Mouse (Mus musculus): ENCODE measurements around the gene Kcmf1. TPM values are rescaled to one million over a fixed set of nuclear protein-coding genes. Genes with fewer than 3 reads are reported as not detected.

Gene Kcmf1
- polyA plus RNA-seq, 1 experiment from 2014 or later: 38.1 TPM

DNA sequence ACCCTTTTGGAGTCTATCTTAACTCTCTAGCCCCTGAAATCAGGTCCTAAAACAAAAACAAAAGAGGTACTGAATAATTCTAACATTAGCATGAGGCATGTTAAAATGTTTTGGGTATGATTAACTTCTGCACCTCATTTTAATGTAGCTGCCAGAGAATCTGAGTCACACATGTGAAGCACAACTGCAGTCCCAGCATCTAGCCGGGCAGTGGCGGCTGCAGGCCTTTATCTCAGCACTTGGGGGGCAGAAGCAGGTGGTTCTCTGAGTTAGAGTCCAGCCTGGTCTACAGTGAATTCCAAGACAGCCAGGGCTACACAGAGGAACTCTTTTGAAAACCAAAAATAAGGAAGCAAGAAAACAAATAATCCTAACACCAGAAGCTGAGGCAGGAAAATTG, 11.1 kb downstream of the Kcmf1 start:
- H3K27ac ChIP-seq: no peak overlapping the region
- no peak overlapping the region for H3K9ac ChIP-seq
- ATAC-seq (replicated peaks): no peak
- 91% methylated on average over 2 of the region's 2 CpGs for WGBS
- H3K27me3 ChIP-seq (replicated peaks): no peaks in the 10 kb centered on the region
- H3K4me1 ChIP-seq: 0 out of 2 replicates have a peak, but pooled peaks cover 3% of the 10 kb centered on the region
- no peaks in the 10 kb centered on the region for H3K9me3 ChIP-seq
- no peak overlapping the region for H3K4me3 ChIP-seq
- no peak overlapping the region for H3K4me2 ChIP-seq
- no peaks in the 10 kb centered on the region for H3K36me3 ChIP-seq (replicated peaks)

DNA sequence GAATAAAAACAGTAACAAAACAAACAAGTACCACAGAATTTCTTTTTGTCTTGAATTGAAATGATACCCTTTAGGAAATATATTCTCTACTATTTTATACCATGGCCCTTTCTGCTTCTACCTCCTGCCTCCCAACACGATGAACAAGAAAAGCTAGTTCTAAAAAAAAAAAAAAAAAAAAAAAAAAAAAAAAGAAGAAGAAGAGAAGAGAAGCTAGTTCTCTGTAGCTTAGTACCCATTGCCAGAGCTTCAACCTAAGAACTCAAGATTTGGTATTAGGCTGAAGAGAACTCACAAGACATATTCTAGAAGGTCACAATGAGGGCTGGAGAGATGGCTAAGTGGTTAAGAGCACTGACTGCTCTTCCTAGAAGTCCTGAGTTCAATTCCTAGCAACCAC, 14.5 kb downstream of the Kcmf1 start:
- Histone ChIP-seq H3K9ac (no peak overlapping the region), H3K4me1 (0 out of 2 replicates have a peak, but pooled peaks cover 3% of the 10 kb centered on the region), H3K4me2 (no peak overlapping the region), H3K36me3 (replicated peaks) (no peaks in the 10 kb centered on the region), H3K9me3 (no peaks in the 10 kb centered on the region), H3K27ac (no peak overlapping the region), H3K27me3 (replicated peaks) (no peaks in the 10 kb centered on the region), H3K4me3 (no peak overlapping the region)
- no peak for ATAC-seq (replicated peaks)
- 87% methylated on average over 1 of the region's 1 CpGs for WGBS

- no peak overlapping the region for H3K4me2 ChIP-seq
- no peaks in the 10 kb centered on the region for H3K27me3 ChIP-seq (replicated peaks)
- no peak for ATAC-seq (replicated peaks)
- no peaks in the 10 kb centered on the region for H3K36me3 ChIP-seq (replicated peaks)
- no peak overlapping the region for H3K27ac ChIP-seq
- 92% methylated on average over 3 of the region's 3 CpGs for WGBS
- H3K9me3 ChIP-seq: no peaks in the 10 kb centered on the region
- no peak overlapping the region for H3K9ac ChIP-seq
- H3K4me3 ChIP-seq: no peak overlapping the region
- H3K4me1 ChIP-seq: 0 out of 2 replicates have a peak, but pooled peaks cover 3% of the 10 kb centered on the region
These were observed 15.0 kb downstream of the Kcmf1 start for GRCm38 (mm10) chr6:72884767-72885166.

DNA sequence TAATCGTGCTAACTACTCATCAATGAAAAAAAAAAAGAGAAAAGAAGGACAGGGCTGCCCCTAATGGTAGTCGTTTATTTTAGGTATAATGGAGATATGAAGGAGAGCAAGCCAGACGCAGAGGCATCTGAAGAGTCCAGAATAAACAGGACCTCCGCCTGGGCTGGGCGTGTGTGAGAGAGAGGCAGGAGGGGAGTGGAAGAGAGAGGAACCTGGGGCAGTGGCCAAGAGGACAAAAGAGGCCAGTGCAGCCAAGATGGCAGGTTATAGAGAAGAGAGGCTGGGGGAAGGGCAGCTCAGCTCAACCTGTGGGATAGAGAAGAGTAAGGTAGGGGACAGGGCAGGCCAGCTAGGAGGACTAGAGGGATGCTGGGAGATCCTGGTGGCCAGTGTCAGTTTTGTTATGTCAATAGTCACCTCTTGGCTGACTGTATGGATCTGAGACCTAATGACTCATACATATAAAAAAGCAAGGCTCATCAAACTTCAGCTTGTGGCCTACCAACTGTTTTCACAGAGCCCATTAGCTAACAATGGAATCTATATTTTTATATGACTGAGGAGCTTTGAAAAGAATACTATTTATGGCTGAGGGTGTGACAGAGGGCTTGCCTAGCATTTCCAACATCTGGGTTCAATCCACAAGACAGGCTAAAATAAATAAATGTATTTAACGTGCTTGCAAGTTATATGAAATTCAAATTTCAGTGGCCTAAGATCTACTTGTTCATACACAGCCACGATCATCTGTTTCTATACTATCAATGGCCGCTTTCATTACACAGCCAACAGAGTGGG, 16.9 kb downstream of the Kcmf1 start:
- Histone ChIP-seq H3K4me1 (0 out of 2 replicates have a peak, but pooled peaks cover 3% of the 10 kb centered on the region), H3K27me3 (replicated peaks) (no peaks in the 10 kb centered on the region), H3K9me3 (no peaks in the 10 kb centered on the region), H3K36me3 (replicated peaks) (no peaks in the 10 kb centered on the region), H3K4me2 (no peak overlapping the region), H3K4me3 (no peak overlapping the region), H3K9ac (no peak overlapping the region), H3K27ac (no peak overlapping the region)
- no peak for ATAC-seq (replicated peaks)
- 88% methylated on average over 8 of the region's 8 CpGs for WGBS

- H3K4me3 ChIP-seq: no peak overlapping the region
- H3K9me3 ChIP-seq: no peaks in the 10 kb centered on the region
- H3K4me2 ChIP-seq: no peak overlapping the region
- no peaks in the 10 kb centered on the region for H3K36me3 ChIP-seq (replicated peaks)
- H3K4me1 ChIP-seq: 0 out of 2 replicates have a peak, but pooled peaks cover 3% of the 10 kb centered on the region
- no peaks in the 10 kb centered on the region for H3K27me3 ChIP-seq (replicated peaks)
- ATAC-seq (replicated peaks): no peak
- H3K9ac ChIP-seq: no peak overlapping the region
- WGBS: 93% methylated on average over 3 of the region's 3 CpGs
- no peak overlapping the region for H3K27ac ChIP-seq
These were observed 17.6 kb downstream of the Kcmf1 start for GRCm38 (mm10) chr6:72882222-72882621.

DNA sequence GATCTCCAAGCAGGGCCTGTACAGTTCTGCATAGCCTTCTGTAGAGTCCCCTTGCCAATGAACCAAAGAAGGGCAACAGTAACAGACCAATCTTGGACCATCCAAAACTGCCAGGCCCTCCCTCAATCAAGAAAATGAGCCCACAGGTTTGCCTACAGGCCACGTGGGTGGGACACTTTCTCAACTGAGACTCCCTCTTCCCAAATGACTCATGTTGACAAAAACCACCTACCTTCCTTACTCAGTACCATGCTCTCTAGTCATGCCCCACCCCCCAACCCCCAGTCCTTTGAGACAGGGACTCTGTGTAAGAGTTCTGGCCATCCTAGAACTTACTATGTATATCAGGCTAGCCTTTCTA, 18.2 kb downstream of the Kcmf1 start:
- H3K4me3 ChIP-seq: no peak overlapping the region
- no peak for ATAC-seq (replicated peaks)
- no peak overlapping the region for H3K4me2 ChIP-seq
- no peak overlapping the region for H3K27ac ChIP-seq
- no peaks in the 10 kb centered on the region for H3K27me3 ChIP-seq (replicated peaks)
- no peaks in the 10 kb centered on the region for H3K9me3 ChIP-seq
- no peak overlapping the region for H3K9ac ChIP-seq
- H3K36me3 ChIP-seq (replicated peaks): no peaks in the 10 kb centered on the region
- H3K4me1 ChIP-seq: 0 out of 2 replicates have a peak, but pooled peaks cover 3% of the 10 kb centered on the region
- 94% methylated on average over 1 of the region's 1 CpGs for WGBS

GRCm38 (mm10) chr6:72880913-72881618, 18.7 kb downstream of the Kcmf1 start:
- Histone ChIP-seq H3K27ac (no peak overlapping the region), H3K36me3 (replicated peaks) (no peaks in the 10 kb centered on the region), H3K4me3 (no peak overlapping the region), H3K27me3 (replicated peaks) (no peaks in the 10 kb centered on the region), H3K9ac (no peak overlapping the region), H3K9me3 (no peaks in the 10 kb centered on the region), H3K4me1 (0 out of 2 replicates have a peak, but pooled peaks cover 3% of the 10 kb centered on the region), H3K4me2 (no peak overlapping the region)
- 89% methylated on average over 9 of the region's 9 CpGs for WGBS
- ATAC-seq (replicated peaks): no peak

- Histone ChIP-seq H3K27ac (no peak overlapping the region), H3K36me3 (replicated peaks) (no peaks in the 10 kb centered on the region), H3K9me3 (no peaks in the 10 kb centered on the region), H3K4me2 (no peak overlapping the region), H3K9ac (no peak overlapping the region), H3K4me1 (no peaks in the 10 kb centered on the region), H3K4me3 (no peak overlapping the region), H3K27me3 (replicated peaks) (no peaks in the 10 kb centered on the region)
- no peak for ATAC-seq (replicated peaks)
- WGBS: 94% methylated on average over 6 of the region's 6 CpGs
These were observed 23.1 kb downstream of the Kcmf1 start for GRCm38 (mm10) chr6:72876629-72877028.

DNA sequence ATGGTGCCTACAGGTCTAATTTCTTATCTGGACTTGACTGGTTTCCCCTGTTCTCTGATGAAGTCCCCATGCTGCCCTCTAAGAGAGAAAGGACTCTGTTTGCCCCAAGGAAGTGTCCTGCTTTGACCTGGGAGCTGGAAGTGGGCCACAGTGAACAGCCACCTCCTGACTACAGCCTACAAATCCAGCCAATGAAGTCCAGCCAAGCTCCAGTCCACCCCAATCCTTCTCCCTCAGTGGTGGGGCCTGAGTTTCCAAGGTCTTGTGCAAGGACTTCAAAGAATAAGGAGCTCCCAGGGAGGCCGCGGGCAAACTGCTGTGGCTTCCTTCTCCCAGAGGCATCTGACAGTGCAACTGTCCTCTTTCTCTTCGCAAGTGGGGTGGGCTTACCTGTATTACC, 26.4 kb downstream of the Kcmf1 start:
- no peak for ATAC-seq (replicated peaks)
- WGBS: 91% methylated on average over 3 of the region's 3 CpGs

GRCm38 (mm10) chr6:72872276-72872675, 27.5 kb downstream of the Kcmf1 start:
- 94% methylated on average over 1 of the region's 1 CpGs for WGBS
- no peaks in the 10 kb centered on the region for H3K27me3 ChIP-seq (replicated peaks)
- no peak overlapping the region for H3K9ac ChIP-seq
- peaks cover 9% of the 10 kb centered on the region; the same call in 1 of the 2 replicates for H3K4me1 ChIP-seq
- no peak overlapping the region for H3K4me3 ChIP-seq
- no peak for ATAC-seq (replicated peaks)
- H3K36me3 ChIP-seq (replicated peaks): no peaks in the 10 kb centered on the region
- no peak overlapping the region for H3K4me2 ChIP-seq
- H3K9me3 ChIP-seq: no peaks in the 10 kb centered on the region
- no peak overlapping the region for H3K27ac ChIP-seq

More for the DNA sequence above, 26.4 kb downstream of the Kcmf1 start:
- H3K27me3 ChIP-seq (replicated peaks): no peaks in the 10 kb centered on the region
- H3K4me1 ChIP-seq: peaks cover 9% of the 10 kb centered on the region; the same call in 1 of the 2 replicates
- no peak overlapping the region for H3K9ac ChIP-seq
- H3K4me3 ChIP-seq: no peak overlapping the region
- H3K4me2 ChIP-seq: no peak overlapping the region
- no peaks in the 10 kb centered on the region for H3K36me3 ChIP-seq (replicated peaks)
- no peak overlapping the region for H3K27ac ChIP-seq
- no peaks in the 10 kb centered on the region for H3K9me3 ChIP-seq

DNA sequence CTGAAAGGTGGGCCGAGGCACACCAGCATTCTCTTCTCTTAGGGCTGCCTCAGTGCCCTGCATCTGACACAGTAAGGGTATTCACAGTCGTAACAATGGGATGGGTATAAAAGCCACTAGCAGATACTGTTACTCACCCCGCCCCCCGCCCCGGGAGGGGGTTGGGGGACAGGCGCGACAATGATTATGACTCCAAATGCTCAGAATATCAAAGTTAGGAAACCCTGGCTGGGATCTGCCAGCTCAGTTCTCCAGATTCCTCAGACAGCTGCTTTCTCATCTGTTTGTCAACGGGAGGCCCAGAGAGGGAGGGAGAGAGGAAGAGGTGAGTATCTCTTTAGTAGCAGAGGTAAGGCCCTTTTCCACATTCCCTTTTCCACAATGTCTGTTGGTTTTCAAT, 30.2 kb downstream of the Kcmf1 start:
- Histone ChIP-seq H3K4me2 (no peak overlapping the region), H3K4me1 (peaks cover 9% of the 10 kb centered on the region; the same call in 1 of the 2 replicates), H3K27ac (no peak overlapping the region), H3K27me3 (replicated peaks) (no peaks in the 10 kb centered on the region), H3K9ac (no peak overlapping the region), H3K36me3 (replicated peaks) (no peaks in the 10 kb centered on the region), H3K4me3 (no peak overlapping the region), H3K9me3 (no peaks in the 10 kb centered on the region)
- no peak for ATAC-seq (replicated peaks)
- WGBS: 65% methylated on average over 8 of the region's 8 CpGs

DNA sequence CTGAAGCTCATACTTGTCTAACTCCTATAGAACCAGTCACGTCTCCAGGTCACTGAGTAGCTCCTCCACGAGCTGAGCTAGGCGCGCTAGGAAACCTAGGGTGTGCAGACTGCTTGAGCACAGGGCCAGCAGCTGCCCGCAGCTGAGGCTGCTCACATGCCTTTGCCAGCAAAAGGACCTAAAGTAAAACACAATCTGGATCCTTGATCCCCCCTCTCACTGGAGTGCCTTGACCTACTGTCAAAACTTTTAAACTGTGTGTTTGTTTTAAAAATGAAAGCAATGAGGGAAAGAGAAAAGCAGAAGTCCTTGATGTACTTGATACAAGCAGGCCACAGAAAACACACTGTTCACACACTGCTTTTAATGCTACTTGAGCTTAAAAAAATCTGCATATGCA, 31.1 kb downstream of the Kcmf1 start:
- H3K27me3 ChIP-seq (replicated peaks): no peaks in the 10 kb centered on the region
- no peak overlapping the region for H3K4me3 ChIP-seq
- no peak overlapping the region for H3K27ac ChIP-seq
- no peak for ATAC-seq (replicated peaks)
- H3K4me1 ChIP-seq: peaks cover 9% of the 10 kb centered on the region; the same call in 1 of the 2 replicates
- no peaks in the 10 kb centered on the region for H3K36me3 ChIP-seq (replicated peaks)
- no peaks in the 10 kb centered on the region for H3K9me3 ChIP-seq
- no peak overlapping the region for H3K4me2 ChIP-seq
- WGBS: 86% methylated on average over 5 of the region's 5 CpGs
- H3K9ac ChIP-seq: no peak overlapping the region
